Mouse (Mus musculus) forebrain, postnatal 0 days (tissue): ENCODE measurements around the gene Macrod1. TPM values are rescaled to one million over a fixed set of nuclear protein-coding genes. Genes with fewer than 3 reads are reported as not detected.

Source experiments
- ATAC-seq: fragments of 200-750 bp; cut with Nextera tagmentation; 2 replicates; pipeline ENCODE4 v1.8.0; 2017; ENCODE audit warnings: mild to moderate bottlenecking, moderate library complexity
- DNase-seq: peaks from one replicate; pipeline ENCODE4 v3.0.0-alpha.2; 2015
- H3K27ac ChIP-seq: fragments of 300-500 bp; sonication (generic); 2 replicates; pipeline ENCODE4 v1.5.1; 2014; ENCODE audit warnings: low read depth, mild to moderate bottlenecking, antibody characterized with exemption, low read length, moderate library complexity, mixed read lengths
- H3K27me3 ChIP-seq: fragments of 300-500 bp; sonication (generic); 2 replicates; pipeline ENCODE4 v1.6.1; 2014; ENCODE audit warnings: mild to moderate bottlenecking, low read length, mixed read lengths; ENCODE audit not compliant: insufficient read depth
- H3K36me3 ChIP-seq: fragments of 300-500 bp; sonication (generic); 2 replicates; pipeline ENCODE4 v1.6.1; 2014; ENCODE audit warnings: mild to moderate bottlenecking, moderate library complexity; ENCODE audit not compliant: insufficient read depth
- H3K4me1 ChIP-seq: fragments of 300-500 bp; sonication (generic); 2 replicates; pipeline ENCODE4 v1.6.1; 2014; ENCODE audit warnings: antibody characterized with exemption; ENCODE audit not compliant: insufficient read depth
- H3K4me2 ChIP-seq: fragments of 300-500 bp; sonication (generic); 2 replicates; pipeline ENCODE4 v1.6.1; 2014; ENCODE audit warnings: low read depth, mild to moderate bottlenecking, moderate library complexity
- H3K4me3 ChIP-seq: fragments of 300-500 bp; sonication (generic); 2 replicates; pipeline ENCODE4 v1.5.1; 2014; ENCODE audit warnings: low read depth, low read length, mixed read lengths
- H3K9ac ChIP-seq: fragments of 300-500 bp; sonication (generic); 2 replicates; pipeline ENCODE4 v1.6.1; 2014; ENCODE audit warnings: mild to moderate bottlenecking
- H3K9me3 ChIP-seq: fragments of 300-500 bp; sonication (generic); 2 replicates; pipeline ENCODE4 v1.6.1; 2016; ENCODE audit warnings: low read length
- CTCF ChIP-seq: sonication (generic); IDR thresholded peaks from 2 replicates; pipeline ENCODE4 v1.5.1; 2016; ENCODE audit warnings: antibody characterized with exemption, control low read depth, low read depth
- whole genome bisulfite sequencing: fragments of 180-500 bp; shearing (Covaris S2); extraction: QIAGEN DNeasy Blood & Tissue Kit; methylation state at CpG from one replicate; pipeline ENCODE4 v1.1.7; 2014; 5-methylcytosine and 5-hydroxymethylcytosine counted together
- polyA plus RNA-seq: library from polyadenylated mRNA; unstranded; fragments of >200 nt; fragmentation: Nextera tagmentation; extraction: Ambion mirVana; gene quantifications from 2 replicates; pipeline ENCODE4 v1.2.1, GENCODE M21; 2015
- total RNA-seq: library from RNA; depleted of rRNA; stranded (reverse); fragments of >200 nt; gene quantifications from 2 replicates; pipeline ENCODE4 v1.2.3, GENCODE M21; 2014; rRNA removed

Gene Macrod1
- 8.1 and 9.4 TPM in 2 replicates for total RNA-seq
- polyA plus RNA-seq, result 8.0 and 8.5 TPM in 2 replicates

DNA sequence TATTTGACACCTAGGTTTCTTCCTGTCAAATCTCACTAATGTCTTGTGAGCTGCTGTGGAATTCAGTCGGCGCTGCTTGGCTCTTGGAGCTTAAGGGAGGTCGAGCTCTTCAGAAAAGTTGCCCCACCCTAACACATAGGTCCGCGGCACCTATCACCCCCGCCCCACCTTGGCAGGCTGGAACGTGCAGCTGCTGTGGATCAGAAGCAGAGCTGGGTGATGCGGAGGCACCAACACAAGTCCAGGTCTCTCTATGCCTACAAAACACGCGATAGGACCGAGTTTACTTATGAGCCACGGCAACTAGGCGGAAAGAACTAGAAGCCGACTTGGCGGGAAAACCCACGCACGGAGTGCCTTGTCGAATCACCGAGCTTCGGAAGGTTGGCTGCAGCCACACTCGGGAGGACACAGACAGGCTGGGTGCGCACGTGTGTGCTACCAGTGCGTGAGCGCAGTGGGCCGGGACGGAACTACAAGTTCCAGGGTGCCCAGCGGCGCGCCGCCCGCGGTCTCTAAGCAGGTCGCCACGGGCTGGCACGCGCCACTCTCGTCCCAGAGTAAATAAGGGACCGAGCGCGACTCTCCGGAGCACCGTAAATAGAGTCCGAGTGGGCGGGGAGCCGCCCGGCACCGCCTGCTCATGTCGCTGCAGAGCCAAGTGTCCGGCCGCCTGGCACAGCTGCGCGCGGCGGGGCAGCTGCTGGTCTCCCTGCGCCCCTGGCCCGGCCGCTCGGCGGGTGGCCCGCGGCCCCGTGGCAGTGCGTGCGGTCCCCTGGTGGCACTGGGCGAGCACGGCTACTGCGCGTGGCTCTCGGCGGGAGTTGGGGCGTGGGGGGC is at the start of gene Macrod1:
Gene Macrod1, plus strand, starts transcription at position 563 of the 840 bp plus-strand sequence.
- H3K4me2 ChIP-seq, result peak within 1 kb of the TSS; percentile 100
- TF ChIP-seq CTCF, result no peak
- peak; percentile 88 for ATAC-seq
- no peak within 1 kb of the TSS for H3K27ac ChIP-seq
- H3K36me3 ChIP-seq, result no peaks in the 10 kb centered on the region
- peaks cover 5% of the 10 kb centered on the region for H3K4me1 ChIP-seq
- peak within 1 kb of the TSS; percentile 48 for H3K9ac ChIP-seq
- peak; percentile 80 for DNase-seq
- no peaks in the 10 kb centered on the region for H3K9me3 ChIP-seq
- 2% methylated on average over 70 of the region's 72 CpGs for WGBS
- H3K27me3 ChIP-seq, result no peaks in the 10 kb centered on the region
- peak within 1 kb of the TSS; percentile 57 for H3K4me3 ChIP-seq

DNA sequence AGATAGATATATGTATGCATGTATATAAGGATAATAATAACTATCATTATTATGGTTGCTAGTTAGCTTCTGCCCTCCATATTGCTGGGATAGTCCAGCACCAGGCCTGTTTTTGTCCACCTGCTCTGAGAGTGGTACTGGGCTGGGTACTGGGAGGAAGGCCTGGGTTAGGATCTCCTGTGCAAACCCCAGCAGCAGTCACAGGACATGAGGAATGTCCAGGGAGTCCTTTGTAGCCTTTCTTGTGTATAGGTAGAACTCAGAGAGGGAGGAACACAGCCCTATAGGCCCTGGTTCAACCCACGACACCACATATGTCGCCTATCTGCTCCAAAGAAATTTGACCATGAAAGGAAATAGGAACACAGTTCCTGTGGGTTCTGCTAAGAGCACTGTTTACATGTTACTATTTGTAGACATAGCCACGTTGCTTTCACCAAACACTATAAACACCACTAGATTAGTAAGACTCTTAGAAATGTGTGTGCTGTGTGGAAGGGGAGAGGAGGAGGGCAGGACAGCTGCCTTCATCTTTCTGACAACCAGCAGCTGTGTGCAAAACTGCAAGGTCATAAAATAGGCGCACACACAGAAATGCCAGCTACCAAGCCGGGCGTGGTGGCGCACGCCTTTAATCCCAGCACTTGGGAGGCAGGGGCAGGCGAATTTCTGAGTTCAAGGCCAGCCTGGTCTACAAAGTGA is 49.6 kb upstream of the Macrod1 start:
- WGBS, result 87% methylated on average over 8 of the region's 9 CpGs
- DNase-seq (no peak), ATAC-seq (no peak)
- H3K4me3 ChIP-seq, result no peak overlapping the region
- H3K27me3 ChIP-seq, result no peaks in the 10 kb centered on the region
- H3K4me2 ChIP-seq, result no peak overlapping the region
- no peak for TF ChIP-seq CTCF
- no peaks in the 10 kb centered on the region for H3K9me3 ChIP-seq
- H3K9ac ChIP-seq, result no peak overlapping the region
- H3K36me3 ChIP-seq, result no peaks in the 10 kb centered on the region
- no peak overlapping the region; the same call in 1 of the 2 replicates for H3K27ac ChIP-seq
- no peaks in the 10 kb centered on the region for H3K4me1 ChIP-seq

GRCm38 (mm10) chr19:7012426-7012825 is 44.2 kb upstream of the Macrod1 start:
- 83% methylated on average over 4 of the region's 4 CpGs for WGBS
- Histone ChIP-seq H3K27me3 (no peaks in the 10 kb centered on the region), H3K4me1 (no peaks in the 10 kb centered on the region), H3K4me2 (no peak overlapping the region), H3K9ac (no peak overlapping the region), H3K36me3 (no peaks in the 10 kb centered on the region; the same call in 1 of the 2 replicates), H3K9me3 (no peaks in the 10 kb centered on the region), H3K27ac (no peak overlapping the region), H3K4me3 (no peak overlapping the region)
- ATAC-seq, result no peak
- no peak for TF ChIP-seq CTCF
- no peak for DNase-seq

- 86% methylated on average over 9 of the region's 9 CpGs for WGBS
- H3K4me2 ChIP-seq, result no peak overlapping the region
- no peaks in the 10 kb centered on the region for H3K27me3 ChIP-seq
- ATAC-seq (no peak), DNase-seq (no peak)
- no peaks in the 10 kb centered on the region for H3K9me3 ChIP-seq
- H3K4me1 ChIP-seq, result no peaks in the 10 kb centered on the region
- no peak overlapping the region for H3K27ac ChIP-seq
- H3K9ac ChIP-seq, result no peak overlapping the region
- H3K36me3 ChIP-seq, result peaks cover 6% of the 10 kb centered on the region
- no peak overlapping the region for H3K4me3 ChIP-seq
- no peak for TF ChIP-seq CTCF
Measured at GRCm38 (mm10) chr19:7013984-7014383, 42.6 kb upstream of the Macrod1 start.

GRCm38 (mm10) chr19:7014481-7015135 is 42.0 kb upstream of the Macrod1 start:
- DNase-seq, result no peak
- 89% methylated on average over 20 of the region's 20 CpGs for WGBS

DNA sequence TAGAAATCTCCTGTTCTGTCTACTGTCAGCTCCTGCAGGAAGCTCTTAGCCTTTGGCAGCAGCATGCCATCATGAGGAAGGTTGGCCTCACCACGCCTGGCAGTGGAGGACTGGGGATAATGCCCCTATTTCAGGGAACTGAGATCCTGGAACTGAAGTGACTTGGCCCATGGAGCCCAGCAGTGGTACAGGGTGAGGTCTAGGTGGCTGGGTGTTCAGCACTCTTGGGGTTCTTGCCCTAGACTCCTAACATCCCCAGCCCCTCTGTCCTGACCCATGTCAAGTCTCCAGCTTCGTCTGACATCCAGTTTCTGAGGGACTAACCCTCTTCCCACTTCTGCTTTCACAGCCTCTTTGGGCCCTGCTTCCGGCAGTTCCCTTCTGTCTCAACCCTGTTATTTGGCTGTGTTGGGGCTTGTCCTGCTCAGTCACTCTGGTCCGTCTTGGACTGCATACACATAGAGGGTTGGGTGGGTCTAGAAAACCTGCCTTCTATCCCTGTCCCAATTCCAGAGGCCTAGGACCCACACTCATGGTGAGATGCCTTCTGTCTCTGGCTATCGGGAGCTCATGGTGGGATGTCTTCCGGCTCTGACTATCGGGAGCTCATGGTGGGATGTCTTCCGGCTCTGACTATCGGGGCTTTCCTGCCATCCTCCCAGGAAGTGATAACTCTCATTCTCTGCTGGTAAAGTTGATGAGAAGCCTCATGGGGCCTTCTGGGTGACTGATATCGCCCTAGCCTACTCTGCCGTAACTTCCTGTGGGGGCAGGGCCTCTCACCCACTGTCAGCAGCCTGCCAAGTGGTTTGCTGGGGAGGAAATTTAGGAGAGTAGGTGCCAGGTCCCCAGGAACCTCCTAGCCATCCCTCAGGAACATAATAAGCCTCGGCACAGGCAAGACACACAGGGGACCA is 38.8 kb upstream of the Macrod1 start:
- ATAC-seq (no peak), DNase-seq (no peak)
- H3K9ac ChIP-seq, result no peak overlapping the region
- no peaks in the 10 kb centered on the region for H3K27me3 ChIP-seq
- no peak for TF ChIP-seq CTCF
- no peaks in the 10 kb centered on the region for H3K4me1 ChIP-seq
- no peaks in the 10 kb centered on the region for H3K9me3 ChIP-seq
- no peak overlapping the region for H3K4me3 ChIP-seq
- WGBS, result 84% methylated on average over 12 of the region's 12 CpGs
- H3K27ac ChIP-seq, result no peak overlapping the region
- H3K4me2 ChIP-seq, result no peak overlapping the region
- peaks cover 42% of the 10 kb centered on the region for H3K36me3 ChIP-seq

More at GRCm38 (mm10) chr19:7014481-7015135, 42.0 kb upstream of the Macrod1 start:
- no peaks in the 10 kb centered on the region for H3K9me3 ChIP-seq
- no peak overlapping the region for H3K4me2 ChIP-seq
- TF ChIP-seq CTCF, result no peak
- no peak overlapping the region for H3K27ac ChIP-seq
- no peak overlapping the region for H3K9ac ChIP-seq
- no peak overlapping the region for H3K4me3 ChIP-seq
- no peak for ATAC-seq
- no peaks in the 10 kb centered on the region for H3K4me1 ChIP-seq
- H3K36me3 ChIP-seq, result peaks cover 13% of the 10 kb centered on the region
- H3K27me3 ChIP-seq, result no peaks in the 10 kb centered on the region
